Mouse (Mus musculus) liver, postnatal 0 days (tissue): ENCODE data around the gene Kat14.

Source experiments
- CTCF ChIP-seq: sonication (generic); IDR thresholded peaks from 2 replicates; pipeline ENCODE4 v1.5.1; 2016; ENCODE audit warnings: antibody characterized with exemption, low read depth
- EP300 ChIP-seq: IDR thresholded peaks from 2 replicates; pipeline ENCODE4 v1.6.1; 2016; ENCODE audit warnings: antibody characterized with exemption, low read depth, mild to moderate bottlenecking

GRCm38 (mm10) chr2:144446360-144446999 lies 77.7 kb downstream of the Kat14 start:
- TF ChIP-seq CTCF (no peak), EP300 (no peak)
